Mouse (Mus musculus): ENCODE results near the gene Cecr2.
"Not testable (repeated sequence)": the region's sequence is repeated elsewhere in the genome, so short reads cannot be mapped to it uniquely, and the experiment has no call there.

Gene Cecr2

GRCm38 (mm10) chr6:120635391-120636028 lies 30.7 kb upstream of the Cecr2 start:
- no peak overlapping the region for H3K4me3 ChIP-seq (replicated peaks; ENCODE audit: low read length)
- H3K4me1 ChIP-seq (replicated peaks; ENCODE audit: low read depth, low read length): no peaks in the 10 kb centered on the region
- no peak for TF ChIP-seq POU5F1 (IDR thresholded peaks at IDR 0.05; ENCODE audit: borderline replicate concordance, low read length)
- TF ChIP-seq CTCF (conservative IDR thresholded peaks at IDR 0.05; ENCODE audit: low read length): no peak
- no peak for TF ChIP-seq NANOG (IDR thresholded peaks at IDR 0.05; ENCODE audit: borderline replicate concordance, low read length)
- no peaks in the 10 kb centered on the region for H3K27me3 ChIP-seq (ENCODE audit: insufficient read depth, low read length)
- no peaks in the 10 kb centered on the region for H3K9me3 ChIP-seq (ENCODE audit: low read length)
- no peaks in the 10 kb centered on the region for H3K36me3 ChIP-seq (ENCODE audit: insufficient read depth, low read length)

- TF ChIP-seq POU5F1 (IDR thresholded peaks at IDR 0.05; ENCODE audit: borderline replicate concordance, low read length) (no peak), CTCF (conservative IDR thresholded peaks at IDR 0.05; ENCODE audit: low read length) (no peak), NANOG (IDR thresholded peaks at IDR 0.05; ENCODE audit: borderline replicate concordance, low read length) (no peak)
- H3K36me3 ChIP-seq (ENCODE audit: insufficient read depth, low read length): no peaks in the 10 kb centered on the region
- H3K4me3 ChIP-seq (replicated peaks; ENCODE audit: low read length): no peak overlapping the region
- H3K4me1 ChIP-seq (replicated peaks; ENCODE audit: low read depth, low read length): peaks cover 7% of the 10 kb centered on the region
- no peaks in the 10 kb centered on the region for H3K27me3 ChIP-seq (ENCODE audit: insufficient read depth, low read length)
- H3K9me3 ChIP-seq (ENCODE audit: low read length): no peaks in the 10 kb centered on the region
Measured at GRCm38 (mm10) chr6:120639547-120639946, 26.6 kb upstream of the Cecr2 start.

GRCm38 (mm10) chr6:120641866-120642378 lies 24.2 kb upstream of the Cecr2 start:
- Histone ChIP-seq H3K9me3 (ENCODE audit: low read length) (no peaks in the 10 kb centered on the region), H3K27me3 (ENCODE audit: insufficient read depth, low read length) (no peaks in the 10 kb centered on the region), H3K36me3 (ENCODE audit: insufficient read depth, low read length) (no peaks in the 10 kb centered on the region), H3K4me3 (replicated peaks; ENCODE audit: low read length) (no peak overlapping the region), H3K4me1 (replicated peaks; ENCODE audit: low read depth, low read length) (peaks cover 14% of the 10 kb centered on the region)
- no peak for TF ChIP-seq CTCF (conservative IDR thresholded peaks at IDR 0.05; ENCODE audit: low read length)
- TF ChIP-seq POU5F1 (IDR thresholded peaks at IDR 0.05; ENCODE audit: borderline replicate concordance, low read length): no peak
- no peak for TF ChIP-seq NANOG (IDR thresholded peaks at IDR 0.05; ENCODE audit: borderline replicate concordance, low read length)

- Histone ChIP-seq H3K9me3 (ENCODE audit: low read length) (no peaks in the 10 kb centered on the region), H3K27me3 (ENCODE audit: insufficient read depth, low read length) (no peaks in the 10 kb centered on the region), H3K36me3 (ENCODE audit: insufficient read depth, low read length) (no peaks in the 10 kb centered on the region), H3K4me3 (replicated peaks; ENCODE audit: low read length) (no peak overlapping the region), H3K4me1 (replicated peaks; ENCODE audit: low read depth, low read length) (peaks cover 26% of the 10 kb centered on the region)
- TF ChIP-seq CTCF (conservative IDR thresholded peaks at IDR 0.05; ENCODE audit: low read length): no peak
Measured at GRCm38 (mm10) chr6:120643776-120644175, 22.4 kb upstream of the Cecr2 start.

- H3K4me1 ChIP-seq (replicated peaks; ENCODE audit: low read depth, low read length): peaks cover 26% of the 10 kb centered on the region
- peak overlapping the region; percentile 41 for H3K4me3 ChIP-seq (replicated peaks; ENCODE audit: low read length)
- no peaks in the 10 kb centered on the region for H3K27me3 ChIP-seq (ENCODE audit: insufficient read depth, low read length)
- H3K9me3 ChIP-seq (ENCODE audit: low read length): no peaks in the 10 kb centered on the region
- TF ChIP-seq POU5F1 (IDR thresholded peaks at IDR 0.05; ENCODE audit: borderline replicate concordance, low read length) (no peak), NANOG (IDR thresholded peaks at IDR 0.05; ENCODE audit: borderline replicate concordance, low read length) (no peak), CTCF (conservative IDR thresholded peaks at IDR 0.05; ENCODE audit: low read length) (no peak)
- H3K36me3 ChIP-seq (ENCODE audit: insufficient read depth, low read length): no peaks in the 10 kb centered on the region
Measured at GRCm38 (mm10) chr6:120644346-120645299, 21.5 kb upstream of the Cecr2 start.

- not testable (repeated sequence) for H3K27me3 ChIP-seq (ENCODE audit: insufficient read depth, low read length); H3K9me3 ChIP-seq (ENCODE audit: low read length); H3K36me3 ChIP-seq (ENCODE audit: insufficient read depth, low read length); H3K4me3 ChIP-seq (replicated peaks; ENCODE audit: low read length)
- H3K4me1 ChIP-seq (replicated peaks; ENCODE audit: low read depth, low read length): peaks cover 38% of the 10 kb centered on the region
Measured at GRCm38 (mm10) chr6:120647246-120648028, 18.7 kb upstream of the Cecr2 start.

- TF ChIP-seq POU5F1 (IDR thresholded peaks at IDR 0.05; ENCODE audit: borderline replicate concordance, low read length) (no peak), NANOG (IDR thresholded peaks at IDR 0.05; ENCODE audit: borderline replicate concordance, low read length) (no peak), CTCF (conservative IDR thresholded peaks at IDR 0.05; ENCODE audit: low read length) (no peak)
- H3K27me3 ChIP-seq (ENCODE audit: insufficient read depth, low read length): no peaks in the 10 kb centered on the region
- H3K4me1 ChIP-seq (replicated peaks; ENCODE audit: low read depth, low read length): peaks cover 42% of the 10 kb centered on the region
- no peaks in the 10 kb centered on the region for H3K36me3 ChIP-seq (ENCODE audit: insufficient read depth, low read length)
- no peak overlapping the region for H3K4me3 ChIP-seq (replicated peaks; ENCODE audit: low read length)
- H3K9me3 ChIP-seq (ENCODE audit: low read length): no peaks in the 10 kb centered on the region
Measured at GRCm38 (mm10) chr6:120648205-120648604, 18.0 kb upstream of the Cecr2 start.

- H3K4me1 ChIP-seq (replicated peaks; ENCODE audit: low read depth, low read length): peaks cover 24% of the 10 kb centered on the region
- TF ChIP-seq CTCF (conservative IDR thresholded peaks at IDR 0.05; ENCODE audit: low read length) (no peak), POU5F1 (IDR thresholded peaks at IDR 0.05; ENCODE audit: borderline replicate concordance, low read length) (no peak), NANOG (IDR thresholded peaks at IDR 0.05; ENCODE audit: borderline replicate concordance, low read length) (no peak)
- H3K4me3 ChIP-seq (replicated peaks; ENCODE audit: low read length): no peak overlapping the region
- H3K27me3 ChIP-seq (ENCODE audit: insufficient read depth, low read length): no peaks in the 10 kb centered on the region
- no peaks in the 10 kb centered on the region for H3K36me3 ChIP-seq (ENCODE audit: insufficient read depth, low read length)
- H3K9me3 ChIP-seq (ENCODE audit: low read length): no peaks in the 10 kb centered on the region
Measured at GRCm38 (mm10) chr6:120652666-120653065, 13.5 kb upstream of the Cecr2 start.

All from E14TG2a.4 (cell line).